Mouse (Mus musculus) bone marrow, adult 2 months (tissue): Measurements from ENCODE around the gene Bmp7.

ENCODE experiments used
- CTCF ChIP-seq: fragments of 200-500 bp; IDR thresholded peaks from 2 replicates; pipeline ENCODE4 v1.5.1; 2011; ENCODE audit warnings: low read length, control low read depth; ENCODE audit not compliant: control insufficient read depth, insufficient read depth
- POLR2A ChIP-seq: fragments of 200-500 bp; IDR thresholded peaks from 2 replicates; pipeline ENCODE4 v1.6.1; 2011; ENCODE audit warnings: low read depth, mild to moderate bottlenecking, control low read depth, low read length, borderline replicate concordance; ENCODE audit not compliant: control insufficient read depth

- TF ChIP-seq CTCF = no peak
- TF ChIP-seq POLR2A = no peak
Observed at GRCm38 (mm10) chr2:172911157-172911556, 29.0 kb downstream of the Bmp7 start.
